Mouse (Mus musculus) CD4-positive, CD25-positive, alpha-beta regulatory T cell, adult 4 months (primary cell): Measurements from ENCODE around the gene Igf2bp3. TPM values are rescaled to one million over a fixed set of nuclear protein-coding genes. Genes with fewer than 3 reads are reported as not detected.
A peak's percentile ranks its signal among the peaks of the same experiment; 100 is the strongest.
"Not testable (repeated sequence)": the region's sequence is repeated elsewhere in the genome, so short reads cannot be mapped to it uniquely, and the experiment has no call there.

ENCODE experiments used
- ATAC-seq: one replicate; pipeline ENCODE4 v1.8.0; 2017
- polyA plus RNA-seq, 2 experiments: library from polyadenylated mRNA; unstranded; fragments of 100-300 nt; shearing (Covaris generic); gene quantifications; one replicate each; pipeline ENCODE4 v1.2.1; 2017

Igf2bp3 gene
- polyA plus RNA-seq = 1 to 10 TPM; 1.2 to 3.0 TPM

DNA sequence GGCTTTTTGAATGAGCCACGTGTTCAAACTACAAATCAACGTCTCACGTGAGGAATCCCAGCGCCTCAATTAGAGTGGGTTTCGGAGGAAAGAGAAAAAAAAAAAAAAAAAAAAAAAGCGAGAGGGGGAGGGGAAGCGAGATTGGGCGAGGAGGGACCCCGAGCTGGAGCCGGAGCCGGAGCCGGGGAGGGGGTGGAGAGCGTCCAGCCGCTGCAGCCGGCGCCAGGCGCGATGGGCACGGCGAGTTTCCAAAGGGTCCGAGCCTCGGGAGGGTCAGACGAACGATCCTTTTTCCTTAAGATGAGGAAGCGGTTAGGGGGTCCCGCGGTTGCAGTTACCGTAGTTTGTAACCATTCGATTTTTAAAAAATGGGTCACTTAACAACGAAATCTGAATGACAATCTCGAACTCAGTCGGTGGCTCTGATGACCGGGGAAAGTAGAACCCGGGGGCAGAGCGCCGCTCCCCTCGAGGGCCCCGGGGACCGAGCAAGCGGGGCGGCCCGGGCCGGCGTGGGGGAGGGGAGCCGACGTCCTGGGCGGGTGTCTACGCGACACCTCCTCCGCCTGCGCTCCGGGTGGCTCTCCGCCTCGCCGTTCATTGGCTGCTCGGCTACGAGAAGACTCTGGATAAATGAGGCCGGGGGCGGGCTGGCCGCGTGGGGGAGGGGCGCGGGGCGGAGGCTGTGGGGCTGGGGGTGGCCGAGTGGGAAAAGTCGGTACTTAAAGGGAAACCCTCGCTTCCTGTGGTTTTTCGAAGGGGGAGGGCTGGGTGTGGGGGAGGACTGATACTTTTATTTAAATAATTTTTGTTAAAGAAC is at the start of gene Igf2bp3:
Igf2bp3 (minus strand) TSS at position 30 of the 820 bp plus-strand sequence.
- ATAC-seq = peak; percentile 25

DNA sequence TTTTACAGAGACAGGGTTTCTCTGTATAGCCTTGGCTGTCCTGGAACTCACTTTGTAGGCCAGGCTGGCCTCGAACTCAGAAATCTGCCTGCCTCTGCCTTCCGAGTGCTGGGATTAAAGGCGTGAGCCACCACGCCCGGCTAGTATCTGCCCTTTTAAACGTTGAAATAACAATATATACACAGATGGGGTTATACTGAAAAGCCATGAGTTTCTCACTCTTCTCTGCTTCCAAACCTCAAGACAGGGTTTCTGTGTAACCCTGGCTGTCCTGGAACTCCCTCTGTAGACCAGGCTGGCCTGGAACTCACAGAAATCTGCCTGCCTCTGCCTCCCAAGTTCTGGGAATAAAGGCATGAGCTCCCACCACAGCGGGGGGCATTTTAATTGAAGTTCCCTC is 49.7 kb upstream of the Igf2bp3 start:
- ATAC-seq = not testable (repeated sequence)

DNA sequence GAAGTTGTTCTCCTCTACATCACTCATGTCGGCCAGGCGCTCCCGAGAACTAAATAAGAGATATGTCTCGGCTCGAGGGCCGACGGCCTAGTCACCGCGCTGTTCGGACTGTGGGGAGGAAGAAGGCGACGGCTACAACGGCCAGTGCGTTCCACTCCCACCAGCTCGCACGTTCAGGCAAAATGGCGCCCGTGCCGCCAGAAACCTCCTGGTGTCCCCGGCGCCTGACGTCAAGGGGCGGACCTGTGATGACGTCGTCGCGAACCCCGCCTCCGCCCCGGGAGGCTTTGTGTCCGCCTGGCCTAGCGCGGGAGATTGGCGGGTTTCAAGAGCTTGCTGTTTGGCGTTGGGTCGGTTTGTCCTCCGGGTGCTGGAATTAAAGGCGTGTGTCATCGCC is 49.1 kb upstream of the Igf2bp3 start, which contains the start of gene Tra2a:
Tra2a (minus strand) TSS at position 187 of the 397 bp plus-strand sequence.
- ATAC-seq = peak; percentile 92

DNA sequence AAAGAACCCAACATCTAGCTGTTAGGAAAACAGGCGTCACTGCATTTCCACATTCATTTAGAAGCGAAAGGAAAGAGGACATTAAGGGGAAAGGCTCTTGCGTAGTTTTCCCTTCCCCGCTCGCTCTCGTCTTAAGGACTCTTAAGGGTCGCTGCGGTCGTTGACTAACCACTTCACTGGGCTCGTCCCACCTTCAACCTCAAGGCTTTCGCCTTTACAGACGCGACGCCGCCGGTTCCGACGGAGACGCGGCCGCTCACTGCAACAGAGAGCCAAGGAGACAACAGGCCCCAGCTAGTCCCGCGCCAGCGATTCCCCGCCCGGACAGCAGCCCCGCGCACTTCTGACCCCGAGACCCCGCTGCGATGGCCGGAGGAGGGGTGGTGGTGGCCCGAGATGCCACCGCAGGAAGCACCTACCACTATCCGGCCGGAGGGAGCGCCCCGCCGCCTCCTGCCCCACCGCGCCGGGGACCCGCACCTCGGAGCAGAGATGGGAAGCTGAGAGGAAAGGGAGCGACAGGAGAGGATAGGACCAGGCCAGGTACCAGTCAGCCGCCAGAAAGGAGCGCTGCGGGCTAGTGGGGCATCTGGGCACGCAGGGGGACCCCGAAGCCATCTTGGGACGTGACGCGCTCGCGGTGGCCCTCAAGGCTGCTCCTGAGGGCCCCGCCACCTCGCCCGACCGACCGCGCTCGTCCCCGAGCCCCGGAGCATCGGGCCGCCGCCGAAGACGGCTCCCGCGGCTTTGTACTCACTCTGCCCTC is 48.5 kb upstream of the Igf2bp3 start:
- peak; percentile 53 for ATAC-seq

DNA sequence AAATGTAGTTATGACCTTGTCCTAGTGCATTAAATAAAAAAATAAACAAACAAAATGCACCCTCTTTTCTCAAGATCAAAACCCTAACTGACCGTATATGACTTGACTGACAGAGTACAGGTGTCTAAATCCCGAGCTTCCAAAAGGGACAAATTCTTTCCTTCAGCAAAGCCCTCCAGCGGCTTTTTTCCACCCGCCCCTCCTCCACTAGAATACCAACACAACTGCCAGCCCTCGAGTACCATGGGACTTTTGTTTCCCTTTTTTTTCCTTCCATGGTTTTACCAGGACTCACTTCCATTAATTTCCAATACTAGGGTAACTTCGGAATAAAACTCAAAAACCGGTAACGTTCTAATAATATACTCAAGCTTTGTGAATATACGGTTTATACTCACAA is 47.7 kb upstream of the Igf2bp3 start:
- ATAC-seq = no peak

DNA sequence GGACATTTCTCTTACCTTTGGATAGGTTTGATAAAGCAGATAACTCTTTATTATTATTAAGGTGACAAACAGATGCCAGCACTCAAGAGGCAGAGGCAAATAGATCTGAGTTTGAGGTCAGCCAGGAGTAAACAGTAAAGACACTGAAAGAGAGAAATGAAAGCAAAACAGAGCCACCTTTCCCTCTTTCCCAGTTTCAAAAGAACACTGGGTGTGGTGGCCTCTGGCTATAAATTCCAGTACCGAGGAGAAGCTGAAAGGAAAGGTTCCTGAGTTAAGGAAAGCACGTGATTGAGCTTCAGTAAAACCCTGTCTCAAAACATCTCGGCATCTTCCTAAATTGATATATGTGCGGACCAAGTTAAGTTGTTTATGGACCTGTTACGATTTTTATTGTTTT is 45.0 kb upstream of the Igf2bp3 start:
- no peak for ATAC-seq

DNA sequence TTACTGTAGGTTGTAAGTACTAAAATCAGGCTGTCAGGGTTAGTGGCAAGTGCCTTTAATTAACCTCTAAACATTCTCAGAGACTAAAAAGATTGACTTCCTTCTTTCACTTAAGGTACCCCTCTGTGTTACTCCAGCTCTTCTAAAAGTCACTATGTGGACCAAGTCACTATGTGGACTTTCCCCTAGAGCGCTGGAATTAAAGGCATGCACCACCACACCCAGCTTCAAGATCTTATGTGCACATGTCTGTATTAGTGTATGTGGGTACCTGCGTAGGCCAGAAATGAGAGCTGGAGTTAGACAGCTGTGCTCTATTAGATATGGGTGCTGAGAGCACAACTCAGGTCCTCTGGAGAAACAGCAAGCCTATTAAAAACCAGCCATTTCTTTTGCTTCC is 43.1 kb upstream of the Igf2bp3 start:
- ATAC-seq = no peak

DNA sequence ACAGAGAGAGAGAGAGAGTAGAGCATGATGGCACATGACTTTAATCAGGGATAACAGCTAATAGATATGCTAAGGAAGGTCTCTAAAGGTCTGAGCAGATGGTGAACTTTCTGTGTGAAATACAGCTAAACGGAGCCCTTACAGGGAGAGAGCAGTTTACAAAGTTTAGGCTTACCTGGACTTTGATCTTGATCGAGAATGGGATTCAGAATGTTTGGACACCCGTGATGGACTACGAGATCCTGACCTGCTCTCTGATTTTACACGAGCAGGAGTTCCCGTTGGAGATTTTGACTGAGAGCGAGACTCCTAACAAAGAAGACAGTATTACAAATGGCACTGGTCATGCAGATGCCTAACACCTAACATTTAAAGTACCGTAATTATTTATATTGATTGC is 37.5 kb upstream of the Igf2bp3 start:
- ATAC-seq = no peak

DNA sequence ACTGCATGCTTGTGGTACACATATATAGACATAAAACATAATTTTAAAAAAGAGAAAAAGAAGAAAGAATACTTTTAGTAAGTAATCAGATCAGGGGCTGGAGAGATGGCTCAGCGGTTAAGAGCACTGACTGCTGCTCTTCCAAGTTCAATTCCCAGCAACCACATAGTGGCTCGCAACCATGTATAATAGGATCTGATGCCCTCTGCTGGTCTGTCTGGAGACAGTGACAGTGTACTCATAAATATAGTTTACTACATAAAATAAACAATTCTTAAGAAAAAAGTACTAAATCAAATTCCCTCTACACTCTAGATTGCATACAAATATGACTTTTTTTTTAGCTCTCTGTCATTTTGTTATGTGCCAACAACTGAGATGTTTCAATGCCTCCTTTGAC is 36.4 kb upstream of the Igf2bp3 start:
- no peak for ATAC-seq

DNA sequence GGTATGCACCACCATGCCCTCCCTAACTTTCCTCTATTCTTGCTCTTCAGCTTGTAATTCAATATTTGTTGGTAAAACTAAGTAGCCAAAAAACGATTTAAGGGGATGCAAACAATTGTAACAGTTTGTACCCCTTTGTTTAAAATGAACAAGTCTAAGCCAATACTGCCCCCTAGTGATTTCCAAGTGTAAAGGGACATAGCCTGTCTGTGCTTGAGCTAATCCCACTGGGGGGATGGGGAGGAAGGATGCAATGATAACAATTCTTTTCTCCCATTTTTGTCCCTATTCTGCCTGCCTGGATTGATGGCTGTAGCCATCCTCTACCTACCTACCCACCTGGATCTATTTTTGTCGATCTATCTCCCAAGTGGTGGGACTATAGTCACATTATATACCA is 32.5 kb upstream of the Igf2bp3 start:
- ATAC-seq = no peak

DNA sequence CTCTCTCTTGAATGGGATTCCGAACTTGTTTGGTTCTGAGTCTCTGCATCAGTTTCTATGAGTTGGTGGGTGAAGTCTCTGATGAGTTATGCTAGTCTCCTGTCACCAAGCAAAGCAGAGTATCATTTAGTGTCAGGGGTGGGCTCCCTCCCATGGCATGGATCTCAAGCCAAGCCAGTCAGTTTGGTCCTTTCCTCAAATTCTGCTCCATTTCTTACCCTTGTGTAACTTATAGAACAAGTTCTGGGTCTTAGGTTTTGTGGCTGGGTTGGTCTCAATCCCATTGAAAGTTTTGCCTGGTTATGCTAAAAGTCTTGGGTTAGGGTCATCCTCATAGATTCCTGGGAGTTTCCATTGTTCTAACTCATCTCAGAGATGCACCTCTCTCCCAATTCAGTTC is 27.6 kb upstream of the Igf2bp3 start:
- ATAC-seq = no peak

DNA sequence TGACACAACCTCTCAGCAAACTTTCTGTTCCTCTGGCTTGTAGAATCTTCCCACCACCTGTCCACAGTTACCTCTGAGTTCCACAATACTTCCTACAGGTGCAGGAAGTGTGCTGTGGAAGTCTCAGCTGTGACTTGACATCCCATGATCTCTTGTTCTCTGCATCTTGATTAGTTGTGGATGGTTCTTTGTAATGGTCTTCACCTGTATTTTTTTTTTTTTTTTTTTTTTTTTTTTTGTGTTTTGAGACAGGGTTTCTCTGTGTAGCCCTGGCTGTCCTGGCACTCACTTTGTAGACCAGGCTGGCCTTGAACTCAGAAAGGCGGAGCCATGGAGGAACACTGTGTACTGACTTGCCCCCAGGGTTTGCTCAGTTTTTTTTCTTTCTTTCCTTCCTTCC is 26.8 kb upstream of the Igf2bp3 start:
- no peak for ATAC-seq

DNA sequence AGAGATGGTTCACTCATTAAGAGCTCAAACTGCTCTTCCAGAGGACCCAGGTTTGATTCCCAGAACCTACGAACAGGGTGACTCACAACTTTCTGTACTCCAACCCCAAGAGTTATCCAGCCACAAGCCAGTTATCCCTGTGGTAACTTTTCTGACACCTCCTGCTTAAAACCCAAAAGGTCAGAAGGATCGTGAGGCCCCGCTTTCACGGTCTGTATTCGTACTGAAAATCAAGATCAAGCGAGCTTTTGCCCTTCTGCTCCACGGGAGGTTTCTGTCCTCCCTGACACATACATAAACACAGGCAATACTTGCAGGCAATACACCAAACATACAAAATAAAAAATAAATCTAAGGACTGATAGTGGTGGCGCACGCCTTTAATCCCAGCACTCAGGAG is 21.6 kb upstream of the Igf2bp3 start:
- ATAC-seq = peak; percentile 100

DNA sequence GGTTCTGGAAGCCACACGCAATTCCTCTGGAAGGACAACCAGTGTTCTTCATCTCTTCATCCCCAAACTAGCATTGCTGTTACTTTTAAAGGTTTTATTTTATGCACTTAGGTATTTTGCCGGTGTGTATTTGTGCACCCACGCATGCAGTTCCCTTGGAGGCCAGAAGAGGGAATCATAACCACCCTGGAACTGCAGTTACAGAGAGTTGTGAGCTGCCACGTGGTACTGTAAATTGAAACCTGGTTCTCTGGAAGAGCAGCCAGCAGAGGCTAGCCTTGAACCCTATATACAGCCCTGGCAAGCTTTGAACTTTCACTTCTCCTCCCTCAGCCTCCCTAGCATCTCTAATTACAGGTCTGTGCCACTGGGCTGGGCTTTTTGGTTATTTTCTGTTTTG is 18.6 kb upstream of the Igf2bp3 start:
- ATAC-seq = no peak

DNA sequence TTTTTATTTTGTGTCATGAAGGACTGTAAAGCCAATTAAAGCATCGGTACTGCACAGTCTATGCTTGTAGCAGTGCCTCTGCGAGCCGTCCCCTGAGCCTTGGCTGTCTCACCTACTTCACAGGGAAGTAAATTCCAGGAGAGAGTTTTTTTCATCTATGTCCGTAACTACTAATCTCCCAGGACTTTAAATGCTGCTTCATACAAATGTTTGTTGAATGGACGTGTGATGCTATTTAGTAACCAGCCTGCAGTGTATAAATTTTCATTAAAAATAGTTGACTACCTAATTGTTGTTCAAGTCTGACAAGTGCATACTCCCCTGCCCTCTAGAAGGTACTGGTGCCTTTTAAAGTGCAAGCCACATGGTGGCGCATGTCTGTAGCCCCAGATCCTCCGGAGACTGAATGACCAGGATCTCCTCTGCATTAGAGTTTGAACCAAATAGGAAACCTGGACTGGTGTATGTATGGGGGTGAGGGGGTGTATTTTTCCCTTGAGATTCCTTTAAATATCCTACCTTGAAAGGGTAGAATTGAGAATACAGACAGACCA is 13.4 kb upstream of the Igf2bp3 start:
- ATAC-seq = peak; percentile 48

DNA sequence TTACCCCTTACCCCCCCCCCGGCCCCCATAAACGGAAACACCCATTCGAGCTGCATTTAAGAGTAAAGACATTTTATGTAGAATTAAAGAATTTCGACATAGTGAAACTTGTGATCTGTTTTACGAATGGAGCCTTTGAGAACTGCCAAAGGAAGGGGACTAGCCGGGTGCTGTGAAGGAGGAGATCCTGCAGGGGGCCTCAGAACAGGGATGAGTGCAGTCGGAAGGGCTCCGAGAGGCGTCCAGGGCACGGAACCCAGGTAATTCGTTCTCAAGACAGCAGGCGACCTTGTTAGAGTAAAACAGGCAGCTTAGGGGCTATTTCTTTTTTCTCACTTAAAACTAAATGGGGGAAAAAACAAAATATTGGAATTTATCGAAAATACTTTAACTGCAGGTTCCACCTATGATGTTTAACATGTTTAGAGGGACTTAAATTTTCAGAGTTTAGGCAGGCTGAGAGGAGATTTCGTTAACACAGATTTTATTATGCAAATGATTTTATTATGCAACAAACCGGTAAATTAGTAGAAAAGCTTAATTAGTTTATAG is 12.5 kb upstream of the Igf2bp3 start:
- peak; percentile 62 for ATAC-seq

DNA sequence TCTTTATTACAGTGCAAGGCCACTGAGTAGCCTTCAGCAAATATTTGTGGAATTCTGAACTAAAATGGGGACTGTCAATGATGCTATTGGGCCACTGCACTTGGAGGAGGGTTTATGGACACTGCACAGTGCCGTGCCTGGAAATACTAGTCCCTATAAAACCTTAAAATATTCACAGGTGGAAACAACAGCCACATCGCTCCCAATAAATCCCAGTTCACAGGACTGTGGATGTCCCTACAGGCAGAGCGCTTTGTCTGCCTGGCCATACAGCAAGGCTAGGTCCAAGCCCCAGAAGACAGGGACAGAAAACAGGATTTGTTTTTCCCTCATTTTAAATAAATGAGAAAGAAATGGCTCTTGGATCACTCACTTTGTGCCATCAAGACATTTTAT is 11.0 kb upstream of the Igf2bp3 start:
- ATAC-seq = no peak

DNA sequence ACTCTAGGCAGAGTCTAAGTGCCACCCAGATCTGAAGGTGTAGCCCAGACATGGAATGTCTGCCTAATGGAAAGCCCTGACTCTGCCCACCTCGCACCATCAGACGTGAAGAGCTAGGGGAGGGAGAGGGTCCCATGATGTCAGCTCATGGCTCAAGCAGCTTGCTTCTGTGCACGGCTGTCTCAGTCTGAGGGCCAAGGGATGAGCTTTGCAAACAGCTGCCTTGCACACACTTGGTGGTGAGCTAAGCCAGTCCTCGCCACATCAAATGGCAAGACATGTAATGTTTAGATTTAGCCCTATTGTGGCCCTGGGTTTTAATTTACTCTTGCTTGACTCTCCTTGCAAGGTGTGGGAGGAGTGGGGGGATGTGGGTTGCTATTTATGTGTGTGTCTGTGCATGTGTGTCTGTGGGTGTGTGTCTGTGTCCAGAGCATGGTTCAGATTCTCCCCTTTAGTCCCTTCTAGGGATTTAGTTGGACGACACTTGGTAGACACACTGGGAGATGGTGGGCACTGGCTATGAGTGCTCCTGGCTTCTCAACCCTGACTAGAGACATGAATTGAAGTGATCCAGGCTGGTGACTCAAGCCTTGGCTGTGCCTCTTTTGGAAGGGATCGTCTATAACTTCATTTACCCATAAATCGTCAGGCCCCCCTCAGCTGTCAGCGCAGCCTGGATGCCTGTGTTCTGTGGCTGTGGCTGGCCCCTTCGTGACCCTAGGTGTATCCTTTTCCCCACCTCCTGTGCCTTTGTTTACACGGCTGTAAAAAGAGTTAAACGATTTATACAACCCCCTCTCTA is 10.4 kb upstream of the Igf2bp3 start:
- no peak for ATAC-seq

DNA sequence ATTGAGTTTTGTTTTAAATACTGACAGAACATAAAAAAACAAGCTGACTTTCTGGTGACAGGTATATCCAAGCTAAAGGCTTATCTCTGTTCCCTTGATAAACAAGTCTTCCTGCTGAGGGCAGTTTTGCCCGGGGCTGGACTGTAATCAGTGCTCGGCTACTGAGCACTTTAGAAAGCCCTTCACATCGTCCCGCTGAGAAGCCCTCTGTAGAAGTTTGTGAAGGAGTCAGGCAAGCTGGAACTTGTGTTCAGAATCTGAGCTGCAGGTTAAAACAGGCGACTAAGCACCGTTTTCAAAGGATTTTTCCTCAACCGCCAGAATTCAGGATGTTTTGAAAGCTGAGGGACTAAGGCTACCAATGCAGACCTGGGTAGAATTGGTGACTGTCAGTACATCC is 7.1 kb upstream of the Igf2bp3 start:
- no peak for ATAC-seq

DNA sequence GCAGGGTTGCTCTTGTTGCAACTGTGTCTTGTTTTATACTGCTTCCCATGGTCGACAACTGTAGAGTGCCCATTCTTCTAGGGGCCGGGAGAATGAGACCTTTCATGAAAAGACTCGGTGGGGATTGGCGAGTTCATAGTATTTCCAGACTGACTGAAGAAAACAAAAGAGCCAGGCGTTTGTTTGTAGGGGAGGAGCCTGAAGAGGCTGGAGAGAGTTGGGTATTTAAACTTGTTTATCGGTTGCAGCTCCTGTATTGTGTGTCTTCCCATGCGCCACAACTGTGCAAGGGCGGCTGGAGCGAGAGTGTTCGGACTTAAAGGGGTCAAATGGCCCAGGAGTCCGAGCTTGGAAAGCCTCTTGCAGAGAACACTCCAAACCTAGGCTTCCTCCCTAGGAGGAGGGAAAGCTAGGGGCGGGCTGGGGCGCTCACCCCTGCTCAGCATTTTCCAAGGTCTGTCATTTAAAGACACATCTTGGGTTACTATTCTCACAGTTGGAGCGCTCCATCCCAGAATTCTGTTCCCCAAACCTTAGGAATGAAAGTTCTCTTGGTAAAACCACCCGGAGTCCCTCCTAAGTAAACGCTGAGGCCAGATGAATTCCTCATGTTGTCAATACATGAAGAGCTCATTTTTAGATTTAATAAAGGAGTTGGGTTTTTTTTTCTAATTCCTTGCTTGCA is 5.3 kb upstream of the Igf2bp3 start:
- no peak for ATAC-seq

DNA sequence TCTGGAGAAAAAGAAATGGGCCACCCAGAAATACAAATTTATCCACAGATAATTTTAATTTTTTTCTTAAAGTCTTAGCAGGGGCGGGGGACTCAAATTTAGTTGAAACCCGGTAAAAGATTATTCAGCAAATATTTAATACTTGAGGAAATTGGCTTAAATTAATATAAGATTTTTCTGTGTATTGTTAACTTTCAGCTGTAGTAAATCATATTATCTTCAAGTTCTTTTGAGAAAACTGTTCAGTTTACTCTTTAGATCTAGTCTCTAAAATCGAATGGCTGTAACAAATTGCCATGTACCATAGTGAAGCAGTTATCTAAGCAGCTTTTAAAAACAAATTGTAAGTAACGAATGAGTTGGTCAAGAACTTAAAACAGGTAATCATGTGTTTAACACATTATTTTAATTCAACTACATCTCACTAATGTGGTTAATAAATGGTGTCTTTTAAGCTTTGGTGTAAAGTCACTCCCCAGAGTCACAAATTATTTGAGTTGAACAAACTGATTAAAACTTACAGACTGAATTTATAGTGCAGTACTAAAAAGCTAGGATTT is 4.3 kb upstream of the Igf2bp3 start:
- no peak for ATAC-seq
